Mouse (Mus musculus): ENCODE results near the gene Plch2. TPM values are rescaled to one million over a fixed set of nuclear protein-coding genes. Genes with fewer than 3 reads are reported as not detected.

Gene Plch2
- total and polyA plus RNA-seq, 3 experiments: 0.85 to 1.1 TPM; not detected in 1

GRCm38 (mm10) chr4:154935788-154936187, 120.8 kb downstream of the Plch2 start:
- no peaks in the 10 kb centered on the region for H3K79me2 ChIP-seq (ENCODE audit: control insufficient read depth, insufficient read depth, low read length, poor library complexity)
- DNase-seq (ENCODE audit: low read depth, low spot score): peak; percentile 38
- H3K9ac ChIP-seq (ENCODE audit: control insufficient read depth, low read depth, low read length, poor library complexity, severe bottlenecking): no peak overlapping the region
- H3K4me1 ChIP-seq (ENCODE audit: control insufficient read depth in 1 of 2, insufficient read depth in 2 of 2, low read length in 2 of 2): 0 out of 4 replicates have a peak, but pooled peaks cover 0 to under 1% of the 10 kb centered on the region in 2 experiments
- no peaks in the 10 kb centered on the region for H3K36me3 ChIP-seq (ENCODE audit: control insufficient read depth in 1 of 2, insufficient read depth in 2 of 2, low read length in 2 of 2)
- no peak overlapping the region for H3K4me3 ChIP-seq (ENCODE audit: control insufficient read depth in 1 of 2, insufficient read depth in 1 of 2, low read depth in 2 of 2, low read length in 2 of 2)
- no peaks in the 10 kb centered on the region for H3K9me3 ChIP-seq (replicated peaks; ENCODE audit: insufficient read depth, low read length)
- TF ChIP-seq SMC3 (IDR thresholded peaks at IDR 0.05; ENCODE audit: low read depth, low read length) (0 out of 2 replicates have a peak, but pooled peaks have one; percentile 2), ZKSCAN1 (IDR thresholded peaks at IDR 0.05; ENCODE audit: low read depth, low read length) (no peak), MAFK (IDR thresholded peaks at IDR 0.05; ENCODE audit: borderline replicate concordance, low read depth, low read length) (no peak), CTCF (IDR thresholded peaks at IDR 0.05 in 2 of 3, conservative IDR thresholded peaks at IDR 0.05 in 1 of 3; ENCODE audit: control insufficient read depth in 1 of 3, insufficient read depth in 1 of 3, low read depth in 2 of 3, low read length in 3 of 3, poor library complexity in 1 of 3, severe bottlenecking in 1 of 3) (peak; percentile 38 to 45 (median 42))
- no peak overlapping the region for H3K27ac ChIP-seq (ENCODE audit: control insufficient read depth, low read depth, low read length)
- H3K27me3 ChIP-seq (ENCODE audit: control insufficient read depth in 1 of 2, insufficient read depth in 2 of 2, low read length in 2 of 2): no peaks in the 10 kb centered on the region; a peak in 1 of 4 replicates

- H3K9me3 ChIP-seq (replicated peaks; ENCODE audit: insufficient read depth, low read length): no peaks in the 10 kb centered on the region
- DNase-seq (ENCODE audit: low read depth, low spot score): no peak
- no peak overlapping the region for H3K9ac ChIP-seq (ENCODE audit: control insufficient read depth, low read depth, low read length, poor library complexity, severe bottlenecking)
- H3K27ac ChIP-seq (ENCODE audit: control insufficient read depth, low read depth, low read length): no peak overlapping the region
- no peak for TF ChIP-seq NELFE (IDR thresholded peaks at IDR 0.05; ENCODE audit: low read depth, low read length)
- TF ChIP-seq TBP (IDR thresholded peaks at IDR 0.05; ENCODE audit: low read depth, low read length): no peak
- TF ChIP-seq USF2 (IDR thresholded peaks at IDR 0.05; ENCODE audit: borderline replicate concordance in 1 of 2, insufficient read depth in 1 of 2, low read depth in 1 of 2, low read length in 2 of 2): no peak
- no peak for TF ChIP-seq HCFC1 (IDR thresholded peaks at IDR 0.05; ENCODE audit: low read depth, low read length)
- TF ChIP-seq POLR2AphosphoS2 (IDR thresholded peaks at IDR 0.05; ENCODE audit: low read length): no peak
- no peak for TF ChIP-seq GATA1 (IDR thresholded peaks at IDR 0.05; ENCODE audit: low read depth, low read length)
- TF ChIP-seq MYB (IDR thresholded peaks at IDR 0.05; ENCODE audit: low read depth, low read length): no peak
- no peak for TF ChIP-seq POLR2A (IDR thresholded peaks at IDR 0.05; ENCODE audit: control insufficient read depth in 1 of 2, insufficient read depth in 1 of 2, low read depth in 1 of 2, low read length in 2 of 2, poor library complexity in 1 of 2)
- TF ChIP-seq GABPA (IDR thresholded peaks at IDR 0.05; ENCODE audit: low read depth, low read length): no peak
- TF ChIP-seq ZC3H11A (IDR thresholded peaks at IDR 0.05; ENCODE audit: low read depth, low read length): no peak
- no peak for TF ChIP-seq SIN3A (IDR thresholded peaks at IDR 0.05; ENCODE audit: low read length)
- no peak for TF ChIP-seq MEF2A (IDR thresholded peaks at IDR 0.05; ENCODE audit: extremely low read depth, insufficient replicate concordance, low read depth, low read length, poor library complexity, severe bottlenecking)
- no peak for TF ChIP-seq ETS1 (IDR thresholded peaks at IDR 0.05; ENCODE audit: low read depth, low read length)
- TF ChIP-seq UBTF (IDR thresholded peaks at IDR 0.05; ENCODE audit: borderline replicate concordance, insufficient read depth, low read depth, low read length): no peak
- TF ChIP-seq ELF1 (IDR thresholded peaks at IDR 0.05; ENCODE audit: low read depth, low read length): no peak
- TF ChIP-seq JUND (IDR thresholded peaks at IDR 0.05; ENCODE audit: low read depth, low read length): no peak
- no peak for TF ChIP-seq BHLHE40 (IDR thresholded peaks at IDR 0.05; ENCODE audit: borderline replicate concordance, low read depth, low read length)
- H3K36me3 ChIP-seq (ENCODE audit: control insufficient read depth in 1 of 2, insufficient read depth in 2 of 2, low read length in 2 of 2): peaks cover 0 to 1% of the 10 kb centered on the region in 2 experiments; a peak in 1 of 4 replicates
- H3K4me3 ChIP-seq (ENCODE audit: control insufficient read depth in 1 of 2, insufficient read depth in 1 of 2, low read depth in 2 of 2, low read length in 2 of 2): no peak overlapping the region
- H3K79me2 ChIP-seq (ENCODE audit: control insufficient read depth, insufficient read depth, low read length, poor library complexity): no peaks in the 10 kb centered on the region
- H3K27me3 ChIP-seq (ENCODE audit: control insufficient read depth in 1 of 2, insufficient read depth in 2 of 2, low read length in 2 of 2): no peaks in the 10 kb centered on the region; a peak in 1 of 4 replicates
- peaks cover 0 to 4% of the 10 kb centered on the region in 2 experiments; a peak in 2 of 4 replicates for H3K4me1 ChIP-seq (ENCODE audit: control insufficient read depth in 1 of 2, insufficient read depth in 2 of 2, low read length in 2 of 2)
These were observed 121.8 kb downstream of the Plch2 start for GRCm38 (mm10) chr4:154934800-154935199.
